Mouse (Mus musculus) bone marrow, adult 2 months (tissue): Measurements from ENCODE around the gene Nebl. TPM values are rescaled to one million over a fixed set of nuclear protein-coding genes. Genes with fewer than 3 reads are reported as not detected.

Source experiments
- H3K27ac ChIP-seq: fragments of 200-500 bp; 2 replicates; pipeline ENCODE4 v1.5.1; 2012; ENCODE audit warnings: low read depth, mild to moderate bottlenecking, control low read depth, inconsistent platforms, low read length; ENCODE audit not compliant: control insufficient read depth, poor library complexity, insufficient read depth
- H3K4me1 ChIP-seq: fragments of 200-500 bp; 2 replicates; pipeline ENCODE4 v1.6.1; 2011; ENCODE audit warnings: low read length; ENCODE audit not compliant: control insufficient read depth, insufficient read depth
- H3K4me3 ChIP-seq: fragments of 200-500 bp; replicated peaks from 2 replicates; pipeline ENCODE3; 2011; ENCODE audit warnings: mild to moderate bottlenecking, low read depth, low read length, control low read depth; ENCODE audit not compliant: control insufficient read depth
- CTCF ChIP-seq: fragments of 200-500 bp; IDR thresholded peaks from 2 replicates; pipeline ENCODE4 v1.5.1; 2011; ENCODE audit warnings: low read length, control low read depth; ENCODE audit not compliant: control insufficient read depth, insufficient read depth
- POLR2A ChIP-seq: fragments of 200-500 bp; IDR thresholded peaks from 2 replicates; pipeline ENCODE4 v1.6.1; 2011; ENCODE audit warnings: low read depth, mild to moderate bottlenecking, control low read depth, low read length, borderline replicate concordance; ENCODE audit not compliant: control insufficient read depth
- WGBS: fragments of 180-500 bp; shearing (Covaris S2); methylation state at CpG from one replicate; pipeline ENCODE4 v1.1.7; 2018; 5-methylcytosine and 5-hydroxymethylcytosine counted together
- polyA plus RNA-seq: library from polyadenylated mRNA; stranded (reverse); fragments of >200 nt; gene quantifications from 2 replicates; pipeline ENCODE4 v1.2.4, GENCODE M21; 2011; ENCODE audit warnings: low replicate concordance; ENCODE audit not compliant: missing spikeins, insufficient read depth, insufficient read length

Nebl gene
- polyA plus RNA-seq, result 2.7 TPM in 1 of 2 replicates, not detected in the other

GRCm38 (mm10) chr2:17730957-17731830, at the start of gene Nebl:
Gene Nebl (minus strand): TSS chr2:17731464.
- 4% methylated on average over 59 of the region's 59 CpGs for WGBS
- Histone ChIP-seq H3K4me1 (no peaks in the 10 kb centered on the region), H3K27ac (no peak within 1 kb of the TSS; the same call in 1 of the 2 replicates), H3K4me3 (no peak within 1 kb of the TSS)
- TF ChIP-seq CTCF (no peak), POLR2A (no peak)

GRCm38 (mm10) chr2:17770246-17770825, 39.1 kb upstream of the Nebl start:
- Histone ChIP-seq H3K4me1 (no peaks in the 10 kb centered on the region), H3K4me3 (no peak overlapping the region), H3K27ac (no peak overlapping the region)
- WGBS, result 86% methylated on average over 4 of the region's 4 CpGs
- TF ChIP-seq CTCF, result no peak
- no peak for TF ChIP-seq POLR2A

GRCm38 (mm10) chr2:17769242-17769755, 38.0 kb upstream of the Nebl start:
- no peak overlapping the region for H3K27ac ChIP-seq
- WGBS, result 45% methylated on average over 5 of the region's 5 CpGs
- no peaks in the 10 kb centered on the region for H3K4me1 ChIP-seq
- H3K4me3 ChIP-seq, result no peak overlapping the region
- TF ChIP-seq CTCF, result no peak
- no peak for TF ChIP-seq POLR2A

GRCm38 (mm10) chr2:17756271-17756670, 25.0 kb upstream of the Nebl start:
- no peak for TF ChIP-seq POLR2A
- no peak for TF ChIP-seq CTCF
- Histone ChIP-seq H3K27ac (no peak overlapping the region), H3K4me1 (no peaks in the 10 kb centered on the region), H3K4me3 (no peak overlapping the region)
- 71% methylated on average over 4 of the region's 4 CpGs for WGBS

GRCm38 (mm10) chr2:17742051-17742763, 10.9 kb upstream of the Nebl start:
- H3K27ac ChIP-seq, result no peak overlapping the region
- no peaks in the 10 kb centered on the region for H3K4me1 ChIP-seq
- WGBS, result 16% methylated on average over 11 of the region's 11 CpGs
- H3K4me3 ChIP-seq, result no peak overlapping the region
- TF ChIP-seq POLR2A (no peak), CTCF (no peak)

- WGBS, result under 1% methylated on average over 16 of the region's 16 CpGs
- no peak for TF ChIP-seq CTCF
- no peak for TF ChIP-seq POLR2A
- no peaks in the 10 kb centered on the region for H3K4me1 ChIP-seq
- no peak overlapping the region for H3K4me3 ChIP-seq
- no peak overlapping the region for H3K27ac ChIP-seq
Observed at GRCm38 (mm10) chr2:17741555-17741954, 10.3 kb upstream of the Nebl start.

- 76% methylated on average over 2 of the region's 2 CpGs for WGBS
- Histone ChIP-seq H3K4me3 (no peak overlapping the region), H3K4me1 (no peaks in the 10 kb centered on the region), H3K27ac (no peak overlapping the region)
- TF ChIP-seq CTCF (no peak), POLR2A (no peak)
Observed at GRCm38 (mm10) chr2:17740454-17740853, 9.2 kb upstream of the Nebl start.

GRCm38 (mm10) chr2:17732210-17732609, 946 bp upstream of the Nebl start:
- Histone ChIP-seq H3K27ac (no peak overlapping the region), H3K4me1 (no peaks in the 10 kb centered on the region), H3K4me3 (no peak overlapping the region)
- TF ChIP-seq POLR2A, result no peak
- no peak for TF ChIP-seq CTCF
- 65% methylated on average over 7 of the region's 7 CpGs for WGBS
